Mouse (Mus musculus) erythroblast, embryonic 14.5 days (primary cell): ENCODE data around the gene Srp14.

Experiments
- GATA1 ChIP-seq: IDR thresholded peaks from 2 replicates; pipeline ENCODE4 v1.6.1; 2012; ENCODE audit warnings: low read length, inconsistent platforms, mixed read lengths
- TAL1 ChIP-seq: IDR thresholded peaks from 3 replicates; pipeline ENCODE4 v1.6.1; 2012; ENCODE audit warnings: low read length, inconsistent platforms, mixed read lengths

- TF ChIP-seq GATA1 (no peak), TAL1 (no peak)
Measured at GRCm38 (mm10) chr2:118465894-118466293, 13.6 kb downstream of the Srp14 start.
